Mouse (Mus musculus) lung, adult 2 months (tissue): ENCODE measurements at regions not wholly inside any gene's neighbourhood (a gene's known extent, or its start where the extent isn't known, plus 50 kb on each side); places are given as distances from the start of the nearest gene placed in this dataset.

ENCODE experiments used
- DNase-seq: peaks from one replicate; pipeline ENCODE4 v3.0.0; 2022
- H3K4me1 ChIP-seq: fragments of 200-500 bp; 2 replicates; pipeline ENCODE4 v1.6.1; 2011; ENCODE audit warnings: low read length; ENCODE audit not compliant: control insufficient read depth, insufficient read depth
- H3K4me3 ChIP-seq: fragments of 200-500 bp; replicated peaks from 2 replicates; pipeline ENCODE3; 2011; ENCODE audit warnings: low read depth, mild to moderate bottlenecking, control low read depth, low read length; ENCODE audit errors: extremely low read depth
- CTCF ChIP-seq: fragments of 200-500 bp; IDR thresholded peaks from 2 replicates; pipeline ENCODE4 v1.5.1; 2011; ENCODE audit warnings: mild to moderate bottlenecking, low read length, control low read depth; ENCODE audit not compliant: insufficient read depth
- POLR2A ChIP-seq: fragments of 200-500 bp; IDR thresholded peaks from 2 replicates; pipeline ENCODE4 v1.6.1; 2011; ENCODE audit warnings: low read depth, mild to moderate bottlenecking, control low read depth, low read length, borderline replicate concordance; ENCODE audit errors: extremely low read depth
- WGBS: fragments of 180-500 bp; shearing (Covaris S2); methylation state at CpG from one replicate; pipeline ENCODE4 v1.1.7; 2018; 5-methylcytosine and 5-hydroxymethylcytosine counted together

- no peak for TF ChIP-seq POLR2A
- TF ChIP-seq CTCF: no peak
- Histone ChIP-seq H3K4me1 (no peaks in the 10 kb centered on the region), H3K4me3 (no peak overlapping the region)
- no peak for DNase-seq
- 95% methylated on average over 2 of the region's 2 CpGs for WGBS
Observed at GRCm38 (mm10) chr4:56209499-56209898, 530.4 kb upstream of the Gm26657 start.

GRCm38 (mm10) chr4:56207726-56208125, 532.1 kb upstream of the Gm26657 start:
- no peaks in the 10 kb centered on the region for H3K4me1 ChIP-seq
- no peak overlapping the region for H3K4me3 ChIP-seq
- DNase-seq: no peak
- TF ChIP-seq POLR2A (no peak), CTCF (no peak)
- 46% methylated on average over 5 of the region's 5 CpGs for WGBS

GRCm38 (mm10) chr4:56205069-56205468, 534.8 kb upstream of the Gm26657 start:
- no peaks in the 10 kb centered on the region for H3K4me1 ChIP-seq
- no peak overlapping the region for H3K4me3 ChIP-seq
- TF ChIP-seq CTCF (no peak), POLR2A (no peak)
- no peak for DNase-seq
- 67% methylated on average over 1 of the region's 1 CpGs for WGBS

GRCm38 (mm10) chr4:56193365-56193764, 546.5 kb upstream of the Gm26657 start:
- no peak for DNase-seq
- WGBS: 79% methylated on average over 2 of the region's 2 CpGs
- no peak for TF ChIP-seq CTCF
- no peak for TF ChIP-seq POLR2A
- H3K4me1 ChIP-seq: no peaks in the 10 kb centered on the region
- H3K4me3 ChIP-seq: no peak overlapping the region

DNA sequence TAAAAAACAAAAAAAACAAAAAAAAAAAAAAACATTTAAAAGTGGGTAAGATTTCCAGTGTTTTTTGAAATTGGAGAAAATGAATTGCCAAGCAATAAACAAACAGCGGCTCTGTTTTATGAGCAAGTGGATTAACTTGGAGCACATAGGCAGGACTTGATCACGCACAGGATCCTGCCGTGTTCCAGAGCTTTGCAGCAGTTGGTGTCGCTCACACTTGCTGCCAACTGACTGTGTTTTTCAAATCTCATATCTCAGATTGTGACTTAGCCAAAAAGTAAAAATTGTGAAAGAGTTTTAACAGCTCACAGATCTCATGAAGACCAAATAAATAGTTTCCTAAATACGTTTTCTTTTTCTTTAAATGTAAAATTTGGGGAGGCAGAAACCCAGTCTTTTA, 547.4 kb upstream of the Gm26657 start:
- Histone ChIP-seq H3K4me1 (no peaks in the 10 kb centered on the region), H3K4me3 (no peak overlapping the region)
- no peak for TF ChIP-seq CTCF
- no peak for TF ChIP-seq POLR2A
- WGBS: 70% methylated on average over 5 of the region's 5 CpGs
- no peak for DNase-seq

- Histone ChIP-seq H3K4me3 (no peak overlapping the region), H3K4me1 (no peaks in the 10 kb centered on the region)
- no peak for DNase-seq
- 87% methylated on average over 5 of the region's 5 CpGs for WGBS
- TF ChIP-seq POLR2A (no peak), CTCF (no peak)
Observed at GRCm38 (mm10) chr4:56179566-56179965, 560.3 kb upstream of the Gm26657 start.

DNA sequence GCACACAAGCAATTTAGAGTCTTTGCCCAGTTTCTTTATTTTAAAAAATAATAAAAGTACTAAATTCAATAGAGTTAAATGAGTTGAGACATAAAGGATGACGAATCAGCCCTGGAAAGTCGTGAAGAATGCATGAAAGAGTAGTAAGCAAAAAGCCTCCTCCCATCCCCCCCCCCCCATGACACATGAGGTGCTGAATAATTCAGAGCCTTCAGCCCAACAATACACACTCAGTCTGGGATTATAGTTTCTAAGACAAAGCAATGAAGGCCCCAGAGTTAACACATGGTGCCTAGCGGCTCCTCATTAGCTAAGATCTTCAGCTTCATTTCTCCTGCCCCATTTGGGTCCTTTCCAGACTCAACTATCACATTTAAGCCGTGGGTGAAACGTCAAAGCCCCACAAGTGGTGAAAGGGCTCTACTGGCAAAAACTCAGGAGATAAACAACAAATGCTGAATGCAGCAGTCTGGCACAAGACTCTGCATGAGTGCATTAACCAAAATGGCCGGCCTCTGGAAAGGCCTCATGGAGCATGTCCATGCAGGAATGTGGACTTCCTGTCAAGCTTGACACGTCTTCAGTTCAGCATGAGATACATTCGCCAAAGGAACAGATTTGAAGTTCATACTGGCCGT, 560.9 kb upstream of the Gm26657 start:
- Histone ChIP-seq H3K4me3 (no peak overlapping the region), H3K4me1 (no peaks in the 10 kb centered on the region)
- no peak for TF ChIP-seq POLR2A
- no peak for TF ChIP-seq CTCF
- WGBS: 75% methylated on average over 9 of the region's 9 CpGs
- no peak for DNase-seq

- Histone ChIP-seq H3K4me3 (no peak overlapping the region), H3K4me1 (no peaks in the 10 kb centered on the region)
- TF ChIP-seq CTCF (no peak), POLR2A (no peak)
- 77% methylated on average over 3 of the region's 3 CpGs for WGBS
- no peak for DNase-seq
Observed at GRCm38 (mm10) chr4:56161257-56161594, 578.6 kb upstream of the Gm26657 start.

DNA sequence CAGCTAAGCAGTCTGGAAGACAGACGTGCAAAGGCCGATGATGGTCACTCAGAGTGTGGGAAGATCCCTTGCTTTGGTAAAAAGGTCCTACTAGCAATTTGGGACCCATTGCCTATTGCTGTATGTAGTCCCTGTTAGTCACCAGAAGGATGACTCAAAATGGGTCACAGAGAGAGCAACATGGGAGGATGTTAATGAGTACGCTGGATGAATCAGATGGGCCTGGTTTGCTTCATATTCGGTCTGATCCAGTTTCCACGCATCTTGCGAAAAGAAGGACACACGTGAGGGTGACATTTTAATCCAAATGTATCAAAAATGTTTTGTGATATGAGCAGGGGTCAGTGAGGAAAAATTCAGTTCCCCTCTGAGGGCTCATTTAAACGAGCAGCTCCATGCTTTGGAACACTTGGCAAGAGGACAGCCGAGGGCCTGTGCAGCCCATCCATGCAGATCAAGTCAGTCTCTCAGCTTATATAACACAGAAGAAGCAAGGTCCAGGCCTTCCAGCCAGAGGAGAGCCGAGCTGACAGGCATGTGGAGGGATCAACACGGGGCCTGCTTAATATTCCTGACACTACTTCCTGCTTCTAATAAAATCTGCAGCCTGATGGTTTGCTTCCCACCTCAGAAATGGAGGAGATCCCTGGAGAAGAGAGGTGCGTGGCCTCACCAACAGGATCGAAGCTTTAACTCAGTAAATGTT, 579.2 kb upstream of the Gm26657 start:
- TF ChIP-seq CTCF: no peak
- no peak for TF ChIP-seq POLR2A
- Histone ChIP-seq H3K4me1 (no peaks in the 10 kb centered on the region), H3K4me3 (no peak overlapping the region)
- no peak for DNase-seq
- WGBS: 86% methylated on average over 13 of the region's 13 CpGs

- TF ChIP-seq CTCF (no peak), POLR2A (no peak)
- 56% methylated on average over 3 of the region's 3 CpGs for WGBS
- DNase-seq: no peak
- Histone ChIP-seq H3K4me3 (no peak overlapping the region), H3K4me1 (no peaks in the 10 kb centered on the region)
Observed at GRCm38 (mm10) chr4:56157521-56158065, 582.3 kb upstream of the Gm26657 start.
